Mouse (Mus musculus) lung, embryonic 16.5 days (tissue): Measurements from ENCODE around the gene Bsn. TPM values are rescaled to one million over a fixed set of nuclear protein-coding genes. Genes with fewer than 3 reads are reported as not detected.
A peak's percentile ranks its signal among the peaks of the same experiment; 100 is the strongest.

ENCODE experiments used
- ATAC-seq: fragments of 200-750 bp; cut with Nextera tagmentation; 2 replicates; pipeline ENCODE4 v1.8.0; 2017; ENCODE audit warnings: low read depth, mild to moderate bottlenecking, moderate library complexity
- H3K27ac ChIP-seq: fragments of 300-500 bp; sonication (generic); 2 replicates; pipeline ENCODE4 v1.5.1; 2014; ENCODE audit warnings: mild to moderate bottlenecking, control low read depth, low read length
- H3K27me3 ChIP-seq: fragments of 300-500 bp; sonication (generic); 2 replicates; pipeline ENCODE4 v1.6.1; 2014; ENCODE audit warnings: low read depth, low read length, mixed read lengths; ENCODE audit not compliant: control insufficient read depth, insufficient read depth
- H3K36me3 ChIP-seq: fragments of 300-500 bp; sonication (generic); 2 replicates; pipeline ENCODE4 v1.6.1; 2014; ENCODE audit warnings: low read length; ENCODE audit not compliant: control insufficient read depth, insufficient read depth
- H3K4me1 ChIP-seq: fragments of 300-500 bp; sonication (generic); replicated peaks from 2 replicates; pipeline ENCODE4 v1.6.1; 2014; ENCODE audit warnings: low read length, mixed read lengths; ENCODE audit not compliant: control insufficient read depth, insufficient read depth
- H3K4me2 ChIP-seq: fragments of 300-500 bp; sonication (generic); 2 replicates; pipeline ENCODE4 v1.6.1; 2014; ENCODE audit warnings: low read depth, low read length, control low read depth
- H3K4me3 ChIP-seq: fragments of 300-500 bp; sonication (generic); 2 replicates; pipeline ENCODE4 v1.5.1; 2014; ENCODE audit warnings: mild to moderate bottlenecking, low read length, control low read depth
- H3K9ac ChIP-seq: fragments of 300-500 bp; sonication (generic); 2 replicates; pipeline ENCODE4 v1.6.1; 2014; ENCODE audit warnings: low read length, control low read depth
- H3K9me3 ChIP-seq: fragments of 300-500 bp; sonication (generic); 2 replicates; pipeline ENCODE4 v1.6.1; 2016; ENCODE audit warnings: low read length; ENCODE audit not compliant: control insufficient read depth
- WGBS: fragments of 180-500 bp; shearing (Covaris S2); extraction: QIAGEN DNeasy Blood & Tissue Kit; methylation state at CpG from one replicate; pipeline ENCODE4 v1.1.7; 2014; 5-methylcytosine and 5-hydroxymethylcytosine counted together
- polyA plus RNA-seq: library from polyadenylated mRNA; unstranded; fragments of >200 nt; fragmentation: Nextera tagmentation; extraction: Ambion mirVana; gene quantifications from 2 replicates; pipeline ENCODE4 v1.2.1, GENCODE M21; 2015

Bsn gene
- polyA plus RNA-seq, 1 experiment from 2014 or later = 0.26 TPM

DNA sequence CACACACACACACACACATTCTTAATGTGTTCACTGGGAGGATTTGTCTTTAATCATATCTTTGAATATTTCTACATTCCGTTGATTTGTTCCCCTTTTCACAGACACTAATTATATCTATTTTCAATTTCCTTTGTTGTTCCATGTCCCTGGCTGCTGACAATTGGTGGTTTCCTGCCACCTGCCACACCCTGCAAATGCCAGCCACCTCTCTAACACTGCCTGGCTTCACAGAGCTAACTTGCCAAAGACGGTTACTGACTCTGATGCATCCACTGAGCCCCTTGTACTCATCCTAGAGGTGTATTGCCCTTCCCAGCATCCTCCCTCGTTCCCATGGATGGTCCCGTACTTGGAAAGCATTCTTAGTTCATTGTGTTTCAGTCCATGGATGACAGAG, 43.7 kb downstream of the Bsn start:
- no peak overlapping the region for H3K27ac ChIP-seq
- peaks cover 4% of the 10 kb centered on the region; the same call in 1 of the 2 replicates for H3K9me3 ChIP-seq
- H3K9ac ChIP-seq = no peak overlapping the region
- H3K4me1 ChIP-seq = no peaks in the 10 kb centered on the region; the same call in 1 of the 2 replicates
- WGBS = 58% methylated on average over 4 of the region's 4 CpGs
- ATAC-seq = no peak
- no peaks in the 10 kb centered on the region for H3K36me3 ChIP-seq
- H3K4me2 ChIP-seq = no peak overlapping the region
- no peak overlapping the region for H3K4me3 ChIP-seq
- no peaks in the 10 kb centered on the region for H3K27me3 ChIP-seq

DNA sequence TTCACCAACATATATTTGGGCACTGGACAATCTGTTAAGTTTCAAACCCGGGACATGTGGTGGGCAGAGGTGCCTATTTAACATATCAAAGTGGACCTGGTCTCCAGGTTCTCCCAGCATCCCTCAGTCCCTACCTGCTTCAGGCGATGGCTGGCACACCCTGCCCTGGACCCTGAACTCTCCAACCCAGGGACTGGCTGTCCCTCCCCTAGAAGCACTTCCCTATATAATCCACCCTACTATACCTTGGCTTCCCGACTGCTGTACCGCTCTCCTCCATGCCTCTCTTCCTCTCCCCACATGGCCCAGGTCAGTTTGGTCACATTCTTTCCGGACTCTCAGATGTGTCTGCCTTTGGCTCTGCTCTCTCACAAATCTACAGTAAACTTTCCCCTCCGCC, 44.4 kb downstream of the Bsn start:
- Histone ChIP-seq H3K27me3 (no peaks in the 10 kb centered on the region), H3K4me1 (no peaks in the 10 kb centered on the region; the same call in 1 of the 2 replicates), H3K4me3 (no peak overlapping the region), H3K27ac (no peak overlapping the region), H3K9me3 (peaks cover 4% of the 10 kb centered on the region; the same call in 1 of the 2 replicates), H3K4me2 (no peak overlapping the region), H3K36me3 (no peaks in the 10 kb centered on the region), H3K9ac (no peak overlapping the region)
- WGBS = 47% methylated on average over 6 of the region's 6 CpGs
- ATAC-seq = no peak

- WGBS = 46% methylated on average over 17 of the region's 17 CpGs
- ATAC-seq = peak; percentile 91
- Histone ChIP-seq H3K27ac (peak overlapping the region; percentile 80), H3K9ac (no peak overlapping the region), H3K36me3 (no peaks in the 10 kb centered on the region), H3K4me3 (no peak overlapping the region), H3K9me3 (peaks cover 4% of the 10 kb centered on the region; the same call in 1 of the 2 replicates), H3K27me3 (no peaks in the 10 kb centered on the region), H3K4me2 (no peak overlapping the region), H3K4me1 (peaks cover 2% of the 10 kb centered on the region; the same call in 1 of the 2 replicates)
These were observed 45.6 kb downstream of the Bsn start for GRCm38 (mm10) chr9:108144371-108145270.

- H3K27me3 ChIP-seq = no peaks in the 10 kb centered on the region
- no peak overlapping the region for H3K9ac ChIP-seq
- 80% methylated on average over 2 of the region's 2 CpGs for WGBS
- no peaks in the 10 kb centered on the region for H3K36me3 ChIP-seq
- no peak overlapping the region for H3K4me3 ChIP-seq
- H3K4me2 ChIP-seq = no peak overlapping the region
- no peak for ATAC-seq
- H3K27ac ChIP-seq = no peak overlapping the region
- peaks cover 2% of the 10 kb centered on the region; the same call in 1 of the 2 replicates for H3K4me1 ChIP-seq
- H3K9me3 ChIP-seq = peaks cover 4% of the 10 kb centered on the region; the same call in 1 of the 2 replicates
These were observed 46.7 kb downstream of the Bsn start for GRCm38 (mm10) chr9:108143470-108143869.

DNA sequence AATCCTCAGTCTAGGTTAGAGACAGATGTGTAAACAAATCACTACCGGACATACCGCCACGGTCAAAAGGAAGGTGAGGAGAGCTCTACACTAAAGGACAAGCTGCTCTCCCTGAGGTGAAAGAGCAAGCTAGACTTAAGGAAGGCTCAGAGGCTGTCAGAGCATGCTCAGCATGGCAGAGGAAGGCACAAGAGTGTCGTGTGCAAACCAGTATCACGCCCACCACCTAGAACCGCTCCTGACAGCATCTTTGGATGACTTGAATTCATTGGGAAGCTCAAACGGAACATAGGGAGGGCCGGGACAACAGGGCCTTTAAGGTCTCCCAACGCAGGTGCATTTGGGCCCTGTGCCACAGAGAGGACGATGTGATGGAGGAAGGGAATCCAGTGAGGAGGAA, 48.8 kb downstream of the Bsn start:
- Histone ChIP-seq H3K4me1 (peaks cover 8% of the 10 kb centered on the region), H3K4me3 (no peak overlapping the region), H3K27ac (no peak overlapping the region), H3K9ac (no peak overlapping the region), H3K27me3 (no peaks in the 10 kb centered on the region), H3K4me2 (no peak overlapping the region), H3K36me3 (no peaks in the 10 kb centered on the region), H3K9me3 (peaks cover 4% of the 10 kb centered on the region; the same call in 1 of the 2 replicates)
- 65% methylated on average over 10 of the region's 10 CpGs for WGBS
- no peak for ATAC-seq

GRCm38 (mm10) chr9:108139963-108140695, 50.1 kb downstream of the Bsn start:
- Histone ChIP-seq H3K4me2 (no peak overlapping the region), H3K9me3 (peaks cover 4% of the 10 kb centered on the region; the same call in 1 of the 2 replicates), H3K4me3 (no peak overlapping the region), H3K27me3 (no peaks in the 10 kb centered on the region), H3K4me1 (peaks cover 8% of the 10 kb centered on the region), H3K36me3 (no peaks in the 10 kb centered on the region), H3K27ac (peak overlapping the region; percentile 35; the same call in 1 of the 2 replicates), H3K9ac (no peak overlapping the region)
- no peak for ATAC-seq
- WGBS = 77% methylated on average over 7 of the region's 7 CpGs

DNA sequence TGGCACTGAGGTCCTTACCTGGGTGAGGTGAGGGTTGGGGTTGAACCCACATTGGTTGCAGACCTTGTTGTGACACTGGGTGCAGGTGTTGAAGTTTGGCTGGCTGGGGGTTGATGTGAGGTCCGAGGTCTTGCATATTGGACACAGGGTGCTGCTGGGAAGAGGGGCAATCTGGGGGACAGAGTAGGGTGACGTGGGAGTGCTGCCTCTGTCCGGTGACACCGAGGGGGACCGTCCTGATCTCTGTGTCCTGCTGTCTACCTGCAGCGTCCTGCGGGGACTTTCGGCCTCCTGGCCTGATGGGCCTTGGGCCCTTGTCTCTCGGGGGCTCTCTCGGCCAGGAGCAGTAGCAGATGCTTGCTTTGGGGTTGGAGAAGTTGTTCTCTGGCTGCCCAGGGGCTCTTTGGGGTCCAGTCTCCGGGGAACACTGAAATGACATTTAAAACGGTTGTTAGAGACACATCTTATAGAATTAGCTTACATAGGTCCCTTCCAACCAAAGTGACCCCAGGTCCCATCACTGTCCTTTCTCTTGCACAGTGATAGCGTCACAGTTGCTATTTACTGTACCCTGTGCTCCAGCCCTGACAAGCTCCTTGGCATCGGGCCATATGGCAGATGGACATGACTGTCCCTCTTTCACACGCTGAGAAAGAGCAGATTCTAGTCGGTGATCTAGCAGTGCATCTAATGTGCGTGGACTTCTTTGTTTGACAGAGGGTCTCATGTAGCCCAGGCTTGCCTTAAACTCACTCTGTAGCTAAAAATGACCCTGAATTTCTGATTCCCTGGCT, 50.8 kb downstream of the Bsn start:
- Histone ChIP-seq H3K9me3 (peaks cover 4% of the 10 kb centered on the region; the same call in 1 of the 2 replicates), H3K27ac (no peak overlapping the region)
- WGBS = 77% methylated on average over 17 of the region's 17 CpGs

DNA sequence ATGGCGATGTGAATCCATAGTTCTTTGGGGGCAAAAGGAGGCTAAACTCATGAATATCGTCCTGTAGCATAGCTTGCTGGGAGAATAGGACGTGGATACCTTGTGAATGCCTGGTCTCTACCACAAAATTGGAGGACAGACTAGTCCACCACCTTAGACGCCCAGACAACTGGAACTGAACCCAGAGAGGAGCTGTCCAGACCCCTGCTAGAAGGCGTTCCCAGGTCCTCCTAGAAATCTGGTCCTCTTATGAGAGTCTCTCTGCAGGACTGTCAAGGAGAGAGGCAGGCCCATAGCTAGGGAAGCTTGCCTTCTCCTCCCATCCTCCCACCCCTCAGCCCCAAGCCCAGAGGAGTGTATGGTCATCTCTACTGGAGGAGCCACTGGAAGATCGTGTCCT, 52.1 kb downstream of the Bsn start:
- Histone ChIP-seq H3K9me3 (peaks cover 4% of the 10 kb centered on the region; the same call in 1 of the 2 replicates), H3K4me3 (no peak overlapping the region), H3K27ac (no peak overlapping the region), H3K27me3 (no peaks in the 10 kb centered on the region), H3K4me2 (no peak overlapping the region), H3K36me3 (no peaks in the 10 kb centered on the region), H3K4me1 (peaks cover 8% of the 10 kb centered on the region; the same call in 1 of the 2 replicates), H3K9ac (no peak overlapping the region)
- 68% methylated on average over 6 of the region's 6 CpGs for WGBS
- no peak for ATAC-seq

More for the DNA sequence above, 50.8 kb downstream of the Bsn start:
- Histone ChIP-seq H3K36me3 (no peaks in the 10 kb centered on the region), H3K9ac (no peak overlapping the region), H3K4me1 (peaks cover 8% of the 10 kb centered on the region), H3K27me3 (no peaks in the 10 kb centered on the region), H3K4me3 (no peak overlapping the region), H3K4me2 (no peak overlapping the region)
- no peak for ATAC-seq
